Mouse (Mus musculus) lung, postnatal 0 days (tissue): ENCODE results near the gene Krtap4-6. TPM values are rescaled to one million over a fixed set of nuclear protein-coding genes. Genes with fewer than 3 reads are reported as not detected.
"Not testable (repeated sequence)": the region's sequence is repeated elsewhere in the genome, so short reads cannot be mapped to it uniquely, and the experiment has no call there.

Experiments used
- ATAC-seq: fragments of 200-750 bp; cut with Nextera tagmentation; 2 replicates; pipeline ENCODE4 v1.8.0; 2017; ENCODE audit warnings: moderate library complexity
- DNase-seq: peaks from one replicate; pipeline ENCODE4 v3.0.0-alpha.2; 2016; ENCODE audit warnings: low spot score
- H3K27ac ChIP-seq: fragments of 300-500 bp; sonication (generic); 2 replicates; pipeline ENCODE4 v1.5.1; 2014; ENCODE audit warnings: antibody characterized with exemption, mild to moderate bottlenecking, low read length, mixed read lengths
- H3K27me3 ChIP-seq: fragments of 300-500 bp; sonication (generic); replicated peaks from 2 replicates; pipeline ENCODE4 v1.6.1; 2014; ENCODE audit warnings: low read length, mixed read lengths; ENCODE audit not compliant: insufficient read depth
- H3K36me3 ChIP-seq: fragments of 300-500 bp; sonication (generic); 2 replicates; pipeline ENCODE4 v1.6.1; 2014; ENCODE audit warnings: low read length, mixed read lengths; ENCODE audit not compliant: insufficient read depth
- H3K4me1 ChIP-seq: fragments of 300-500 bp; sonication (generic); 2 replicates; pipeline ENCODE4 v1.6.1; 2014; ENCODE audit warnings: antibody characterized with exemption, low read depth, low read length, mixed read lengths; ENCODE audit not compliant: insufficient read depth
- H3K4me2 ChIP-seq: fragments of 300-500 bp; sonication (generic); replicated peaks from 2 replicates; pipeline ENCODE4 v1.6.1; 2014; ENCODE audit warnings: low read depth, mild to moderate bottlenecking, low read length, moderate library complexity, mixed read lengths
- H3K4me3 ChIP-seq: fragments of 300-500 bp; sonication (generic); 2 replicates; pipeline ENCODE4 v1.5.1; 2014; ENCODE audit warnings: low read depth, low read length
- H3K9ac ChIP-seq: fragments of 300-500 bp; sonication (generic); replicated peaks from 2 replicates; pipeline ENCODE4 v1.6.1; 2014; ENCODE audit warnings: low read depth, mild to moderate bottlenecking
- H3K9me3 ChIP-seq: fragments of 300-500 bp; sonication (generic); 2 replicates; pipeline ENCODE4 v1.6.1; 2016; ENCODE audit warnings: low read length, mixed read lengths
- CTCF ChIP-seq: IDR thresholded peaks from 2 replicates; pipeline ENCODE4 v1.5.1; 2016; ENCODE audit warnings: antibody characterized with exemption, mild to moderate bottlenecking
- EP300 ChIP-seq: IDR thresholded peaks from 2 replicates; pipeline ENCODE4 v1.6.1; 2016; ENCODE audit warnings: antibody characterized with exemption, mild to moderate bottlenecking, control low read depth
- WGBS: fragments of 180-500 bp; shearing (Covaris S2); extraction: QIAGEN DNeasy Blood & Tissue Kit; methylation state at CpG from one replicate; pipeline ENCODE4 v1.1.7; 2014; 5-methylcytosine and 5-hydroxymethylcytosine counted together
- polyA plus RNA-seq: library from polyadenylated mRNA; unstranded; fragments of >200 nt; fragmentation: Nextera tagmentation; extraction: Ambion mirVana; gene quantifications from 2 replicates; pipeline ENCODE4 v1.2.1, GENCODE M21; 2015

Gene Krtap4-6
- not detected in 2 replicates for polyA plus RNA-seq

DNA sequence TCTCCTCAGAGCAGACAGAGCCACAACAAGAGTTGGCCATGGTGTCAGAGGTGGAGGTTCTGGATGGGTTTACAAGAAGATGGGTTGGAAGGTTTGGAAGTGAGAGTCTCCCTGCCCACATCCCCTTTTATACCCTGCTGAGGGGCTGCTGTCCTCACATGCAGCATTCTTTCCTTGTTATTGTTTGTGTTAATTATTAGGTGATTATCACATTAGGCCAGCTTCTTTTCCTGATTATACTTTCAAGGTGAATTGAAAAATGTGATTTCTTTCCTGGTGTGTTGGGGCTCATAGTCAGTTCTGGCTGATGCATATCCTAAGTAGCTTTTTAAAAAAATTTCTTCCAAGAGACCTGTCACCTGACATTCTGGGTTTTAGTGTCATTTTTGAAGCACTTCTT is at the start of gene Krtap4-6:
Gene Krtap4-6 (minus strand): TSS at position 101 of the 400 bp plus-strand sequence.
- no peaks in the 10 kb centered on the region for H3K36me3 ChIP-seq
- H3K9ac ChIP-seq, result no peak within 1 kb of the TSS
- no peak within 1 kb of the TSS for H3K4me2 ChIP-seq
- TF ChIP-seq EP300, result no peak
- TF ChIP-seq CTCF, result no peak
- H3K27me3 ChIP-seq, result no peaks in the 10 kb centered on the region
- no peaks in the 10 kb centered on the region for H3K4me1 ChIP-seq
- H3K4me3 ChIP-seq, result no peak within 1 kb of the TSS
- H3K27ac ChIP-seq, result no peak within 1 kb of the TSS
- no peak for ATAC-seq
- no peak for DNase-seq
- no peaks in the 10 kb centered on the region for H3K9me3 ChIP-seq

DNA sequence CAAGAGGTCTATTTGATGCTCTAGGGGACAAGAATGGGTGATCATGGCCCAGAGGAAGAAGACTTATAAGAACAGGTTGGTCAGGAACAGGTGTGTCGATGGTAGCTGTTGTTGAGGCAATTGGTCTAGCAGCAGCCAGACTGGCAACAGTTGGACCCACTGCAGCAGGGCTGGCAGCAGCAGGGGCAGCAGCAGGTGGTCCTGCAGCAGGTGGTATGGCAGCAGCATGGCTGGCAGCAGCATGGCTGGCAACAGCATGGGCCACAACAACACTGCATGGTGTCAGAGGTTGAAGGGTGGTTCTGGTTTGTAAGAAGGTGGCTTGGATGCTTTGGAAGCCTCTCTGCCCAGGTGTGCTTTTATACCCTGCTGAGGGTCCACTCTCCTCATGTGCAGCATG is 24.7 kb upstream of the Krtap4-6 start, which contains the start of gene Gm14190:
Gene Gm14190 (minus strand): TSS at position 278 of the 400 bp plus-strand sequence.
- no peak within 1 kb of the TSS for H3K4me3 ChIP-seq
- no peaks in the 10 kb centered on the region for H3K36me3 ChIP-seq
- TF ChIP-seq EP300, result no peak
- TF ChIP-seq CTCF, result no peak
- DNase-seq (no peak), ATAC-seq (no peak)
- H3K9ac ChIP-seq, result no peak within 1 kb of the TSS
- no peaks in the 10 kb centered on the region for H3K27me3 ChIP-seq
- no peak within 1 kb of the TSS for H3K27ac ChIP-seq
- H3K4me2 ChIP-seq, result no peak within 1 kb of the TSS
- no peaks in the 10 kb centered on the region for H3K4me1 ChIP-seq
- WGBS, result 90% methylated on average over 1 of the region's 1 CpGs
- no peaks in the 10 kb centered on the region for H3K9me3 ChIP-seq

- 42% methylated on average over 1 of the region's 1 CpGs for WGBS
- ATAC-seq, DNase-seq, H3K27ac ChIP-seq, H3K4me2 ChIP-seq, H3K9ac ChIP-seq, H3K9me3 ChIP-seq, H3K4me1 ChIP-seq, H3K36me3 ChIP-seq, H3K4me3 ChIP-seq, H3K27me3 ChIP-seq: not testable (repeated sequence)
Measured at GRCm38 (mm10) chr11:99685235-99685634, 19.5 kb upstream of the Krtap4-6 start.

GRCm38 (mm10) chr11:99683481-99683880 is 17.7 kb upstream of the Krtap4-6 start:
- Histone ChIP-seq H3K36me3 (no peaks in the 10 kb centered on the region), H3K4me3 (no peak overlapping the region), H3K4me1 (no peaks in the 10 kb centered on the region), H3K27ac (no peak overlapping the region), H3K9ac (no peak overlapping the region), H3K9me3 (no peaks in the 10 kb centered on the region), H3K27me3 (no peaks in the 10 kb centered on the region), H3K4me2 (no peak overlapping the region)
- WGBS, result 83% methylated on average over 2 of the region's 2 CpGs
- no peak for DNase-seq
- no peak for ATAC-seq
- TF ChIP-seq EP300, result no peak
- TF ChIP-seq CTCF, result no peak

DNA sequence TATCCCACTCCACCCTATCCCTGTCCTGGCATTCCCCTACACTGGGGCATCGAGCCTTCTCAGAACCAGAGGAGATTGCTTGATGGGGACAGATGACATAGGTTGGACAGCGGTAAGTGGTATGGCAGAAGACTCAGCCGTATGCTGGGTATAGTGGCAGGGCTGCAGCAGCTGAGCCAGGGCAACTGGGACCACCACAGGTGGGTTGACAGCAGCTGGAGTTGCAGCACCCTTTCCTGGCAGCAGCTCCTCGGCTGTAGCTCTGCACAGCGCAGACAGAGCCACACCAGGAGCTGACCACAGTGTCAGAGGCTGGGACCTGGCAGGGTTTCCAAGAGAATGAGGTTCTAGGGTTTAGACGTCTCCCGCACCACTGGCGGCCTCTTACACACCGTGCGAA is 3.0 kb downstream of the Krtap4-6 start:
- Histone ChIP-seq H3K9me3 (no peaks in the 10 kb centered on the region), H3K36me3 (no peaks in the 10 kb centered on the region), H3K4me1 (no peaks in the 10 kb centered on the region), H3K4me3 (no peak overlapping the region), H3K27ac (no peak overlapping the region), H3K9ac (no peak overlapping the region), H3K4me2 (no peak overlapping the region), H3K27me3 (no peaks in the 10 kb centered on the region)
- WGBS, result 80% methylated on average over 10 of the region's 10 CpGs
- no peak for DNase-seq
- ATAC-seq, result no peak
- no peak for TF ChIP-seq CTCF
- no peak for TF ChIP-seq EP300

DNA sequence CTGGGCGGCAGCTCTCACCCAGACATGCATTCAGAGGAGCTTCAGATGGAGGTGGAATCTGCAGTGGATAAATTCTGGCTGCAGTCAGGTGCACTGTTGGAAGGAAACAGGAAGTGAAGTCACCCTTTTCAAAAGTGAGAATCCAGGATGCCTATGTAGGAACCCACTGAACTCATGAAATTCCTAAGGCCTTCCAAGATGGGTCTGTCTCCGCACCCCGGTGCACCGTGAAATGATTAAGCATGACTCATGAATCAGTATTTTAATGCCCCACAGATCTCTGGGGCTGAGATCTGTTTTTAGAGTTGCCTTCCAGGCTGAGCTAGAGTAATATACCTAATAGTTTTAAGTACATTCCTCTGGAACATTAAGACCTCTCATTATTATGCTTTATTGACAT is 6.5 kb downstream of the Krtap4-6 start:
- Histone ChIP-seq H3K4me1 (no peaks in the 10 kb centered on the region), H3K27me3 (no peaks in the 10 kb centered on the region), H3K9ac (no peak overlapping the region), H3K27ac (no peak overlapping the region), H3K4me3 (no peak overlapping the region), H3K4me2 (no peak overlapping the region), H3K9me3 (no peaks in the 10 kb centered on the region), H3K36me3 (no peaks in the 10 kb centered on the region)
- 78% methylated on average over 4 of the region's 4 CpGs for WGBS
- TF ChIP-seq CTCF (no peak), EP300 (no peak)
- DNase-seq (no peak), ATAC-seq (no peak)

DNA sequence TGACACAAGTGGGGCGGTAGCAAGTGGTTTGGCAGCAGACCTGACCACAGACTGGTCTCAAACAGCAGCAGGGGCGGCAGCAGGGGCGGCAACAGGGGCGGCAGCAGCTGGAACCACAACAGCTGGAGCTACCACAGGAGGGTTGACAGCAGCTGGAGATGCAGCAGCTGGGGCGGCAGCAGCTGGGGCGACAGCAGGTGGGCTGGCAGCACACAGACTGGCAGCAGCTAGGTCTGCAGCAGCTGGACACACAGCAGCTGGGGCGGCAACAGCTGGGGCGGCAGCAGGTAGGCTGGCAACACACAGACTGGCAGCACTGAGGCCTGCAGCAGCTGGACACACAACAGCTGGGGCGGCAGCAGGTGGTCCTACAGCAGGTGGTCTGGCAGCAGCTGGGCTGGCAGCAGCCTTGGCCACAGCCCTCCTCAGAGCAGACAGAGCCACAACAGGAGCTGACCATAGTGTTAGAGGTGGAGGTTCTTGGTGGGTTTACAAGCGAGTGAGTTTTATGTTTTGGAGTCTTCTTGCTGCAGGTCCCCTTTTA is 7.2 kb downstream of the Krtap4-6 start, which contains the start of gene Gm11563:
Gene Gm11563 (minus strand): TSS at position 494 of the 544 bp plus-strand sequence.
- WGBS, result 73% methylated on average over 9 of the region's 10 CpGs

More for the DNA sequence above, 7.2 kb downstream of the Krtap4-6 start, which contains the start of gene Gm11563:
- not testable (repeated sequence) for H3K4me3 ChIP-seq, H3K27ac ChIP-seq, ATAC-seq, DNase-seq, H3K4me2 ChIP-seq, H3K4me1 ChIP-seq, H3K9ac ChIP-seq, H3K9me3 ChIP-seq, H3K36me3 ChIP-seq, H3K27me3 ChIP-seq
